Mouse (Mus musculus): ENCODE data around the gene Prkcb. TPM values are rescaled to one million over a fixed set of nuclear protein-coding genes. Genes with fewer than 3 reads are reported as not detected.

Gene Prkcb
- polyA plus RNA-seq, 1 experiment from 2014 or later, result 2.1 TPM

GRCm38 (mm10) chr7:122244584-122244983, 44.0 kb upstream of the Prkcb start:
- no peak overlapping the region for H3K27ac ChIP-seq
- H3K9ac ChIP-seq (ENCODE audit: low read depth, low read length), result no peak overlapping the region
- no peak for TF ChIP-seq CTCF (IDR thresholded peaks at IDR 0.05; ENCODE audit: low read depth)
- no peaks in the 10 kb centered on the region for H3K27me3 ChIP-seq (ENCODE audit: insufficient read depth, low read length)
- H3K36me3 ChIP-seq (ENCODE audit: insufficient read depth, low read length), result no peaks in the 10 kb centered on the region
- H3K4me1 ChIP-seq (replicated peaks; ENCODE audit: insufficient read depth, low read length), result no peaks in the 10 kb centered on the region
- 74% methylated on average over 8 of the region's 8 CpGs for WGBS
- no peak overlapping the region for H3K4me2 ChIP-seq (ENCODE audit: low read length)
- no peaks in the 10 kb centered on the region for H3K9me3 ChIP-seq (replicated peaks; ENCODE audit: low read length)
- ATAC-seq (replicated peaks; ENCODE audit: low FRiP score, low read depth) (no peak), DNase-seq (ENCODE audit: low spot score) (no peak)
- H3K4me3 ChIP-seq (replicated peaks; ENCODE audit: low read depth, low read length), result no peak overlapping the region

- Histone ChIP-seq H3K36me3 (ENCODE audit: insufficient read depth, low read length) (no peaks in the 10 kb centered on the region), H3K4me3 (replicated peaks; ENCODE audit: low read depth, low read length) (no peak overlapping the region), H3K4me1 (replicated peaks; ENCODE audit: insufficient read depth, low read length) (no peaks in the 10 kb centered on the region), H3K4me2 (ENCODE audit: low read length) (no peak overlapping the region), H3K9me3 (replicated peaks; ENCODE audit: low read length) (no peaks in the 10 kb centered on the region), H3K9ac (ENCODE audit: low read depth, low read length) (no peak overlapping the region), H3K27ac (no peak overlapping the region), H3K27me3 (ENCODE audit: insufficient read depth, low read length) (no peaks in the 10 kb centered on the region)
- DNase-seq (ENCODE audit: low spot score) (no peak), ATAC-seq (replicated peaks; ENCODE audit: low FRiP score, low read depth) (no peak)
- 53% methylated on average over 5 of the region's 5 CpGs for WGBS
- TF ChIP-seq CTCF (IDR thresholded peaks at IDR 0.05; ENCODE audit: low read depth), result no peak
Measured at GRCm38 (mm10) chr7:122245976-122246375, 42.6 kb upstream of the Prkcb start.

- no peak overlapping the region for H3K27ac ChIP-seq
- no peaks in the 10 kb centered on the region for H3K27me3 ChIP-seq (ENCODE audit: insufficient read depth, low read length)
- no peak overlapping the region for H3K4me2 ChIP-seq (ENCODE audit: low read length)
- no peaks in the 10 kb centered on the region for H3K4me1 ChIP-seq (replicated peaks; ENCODE audit: insufficient read depth, low read length)
- no peak for ATAC-seq (replicated peaks; ENCODE audit: low FRiP score, low read depth)
- TF ChIP-seq CTCF (IDR thresholded peaks at IDR 0.05; ENCODE audit: low read depth), result no peak
- no peak overlapping the region for H3K4me3 ChIP-seq (replicated peaks; ENCODE audit: low read depth, low read length)
- no peaks in the 10 kb centered on the region for H3K9me3 ChIP-seq (replicated peaks; ENCODE audit: low read length)
- no peaks in the 10 kb centered on the region for H3K36me3 ChIP-seq (ENCODE audit: insufficient read depth, low read length)
- no peak overlapping the region for H3K9ac ChIP-seq (ENCODE audit: low read depth, low read length)
- WGBS, result 73% methylated on average over 10 of the region's 10 CpGs
- no peak for DNase-seq (ENCODE audit: low spot score)
Measured at GRCm38 (mm10) chr7:122247254-122247864, 41.2 kb upstream of the Prkcb start.

- Histone ChIP-seq H3K4me2 (ENCODE audit: low read length) (no peak overlapping the region), H3K9me3 (replicated peaks; ENCODE audit: low read length) (no peaks in the 10 kb centered on the region), H3K27me3 (ENCODE audit: insufficient read depth, low read length) (no peaks in the 10 kb centered on the region), H3K9ac (ENCODE audit: low read depth, low read length) (no peak overlapping the region), H3K27ac (no peak overlapping the region), H3K4me3 (replicated peaks; ENCODE audit: low read depth, low read length) (no peak overlapping the region), H3K36me3 (ENCODE audit: insufficient read depth, low read length) (no peaks in the 10 kb centered on the region), H3K4me1 (replicated peaks; ENCODE audit: insufficient read depth, low read length) (no peaks in the 10 kb centered on the region)
- TF ChIP-seq CTCF (IDR thresholded peaks at IDR 0.05; ENCODE audit: low read depth), result no peak
- 88% methylated on average over 9 of the region's 9 CpGs for WGBS
- ATAC-seq (replicated peaks; ENCODE audit: low FRiP score, low read depth) (no peak), DNase-seq (ENCODE audit: low spot score) (no peak)
Measured at GRCm38 (mm10) chr7:122249321-122249821, 39.2 kb upstream of the Prkcb start.

- Histone ChIP-seq H3K9me3 (replicated peaks; ENCODE audit: low read length) (no peaks in the 10 kb centered on the region), H3K9ac (ENCODE audit: low read depth, low read length) (no peak overlapping the region), H3K27me3 (ENCODE audit: insufficient read depth, low read length) (no peaks in the 10 kb centered on the region), H3K36me3 (ENCODE audit: insufficient read depth, low read length) (no peaks in the 10 kb centered on the region), H3K27ac (no peak overlapping the region), H3K4me2 (ENCODE audit: low read length) (no peak overlapping the region), H3K4me1 (replicated peaks; ENCODE audit: insufficient read depth, low read length) (no peaks in the 10 kb centered on the region), H3K4me3 (replicated peaks; ENCODE audit: low read depth, low read length) (no peak overlapping the region)
- TF ChIP-seq CTCF (IDR thresholded peaks at IDR 0.05; ENCODE audit: low read depth), result peak; percentile 89
- ATAC-seq (replicated peaks; ENCODE audit: low FRiP score, low read depth), result peak; percentile 13; the same call in 1 of the 2 replicates
- 30% methylated on average over 21 of the region's 21 CpGs for WGBS
- DNase-seq (ENCODE audit: low spot score), result peak; percentile 84
Measured at GRCm38 (mm10) chr7:122251197-122252011, 37.1 kb upstream of the Prkcb start.

- Histone ChIP-seq H3K4me3 (replicated peaks; ENCODE audit: low read depth, low read length) (no peak overlapping the region), H3K36me3 (ENCODE audit: insufficient read depth, low read length) (no peaks in the 10 kb centered on the region), H3K4me1 (replicated peaks; ENCODE audit: insufficient read depth, low read length) (no peaks in the 10 kb centered on the region), H3K27me3 (ENCODE audit: insufficient read depth, low read length) (no peaks in the 10 kb centered on the region), H3K9me3 (replicated peaks; ENCODE audit: low read length) (no peaks in the 10 kb centered on the region), H3K4me2 (ENCODE audit: low read length) (no peak overlapping the region), H3K27ac (no peak overlapping the region), H3K9ac (ENCODE audit: low read depth, low read length) (no peak overlapping the region)
- DNase-seq (ENCODE audit: low spot score), result no peak
- WGBS, result 79% methylated on average over 7 of the region's 7 CpGs
- no peak for ATAC-seq (replicated peaks; ENCODE audit: low FRiP score, low read depth)
- no peak for TF ChIP-seq CTCF (IDR thresholded peaks at IDR 0.05; ENCODE audit: low read depth)
Measured at GRCm38 (mm10) chr7:122256722-122257121, 31.8 kb upstream of the Prkcb start.
